Mouse (Mus musculus) midbrain, embryonic 14.5 days (tissue): ENCODE measurements at regions not wholly inside any gene's neighbourhood (a gene's known extent, or its start where the extent isn't known, plus 50 kb on each side); places are given as distances from the start of the nearest gene placed in this dataset.

Experiments
- ATAC-seq: fragments of 200-750 bp; cut with Nextera tagmentation; 2 replicates; pipeline ENCODE4 v1.8.0; 2017; ENCODE audit warnings: moderate number of reproducible peaks, moderate library complexity; ENCODE audit not compliant: low FRiP score, low TSS enrichment
- DNase-seq: peaks from one replicate; pipeline ENCODE4 v3.0.0-alpha.2; 2015
- H3K27ac ChIP-seq: fragments of 300-500 bp; sonication (generic); replicated peaks from 2 replicates; pipeline ENCODE4 v1.5.1; 2014; ENCODE audit warnings: mild to moderate bottlenecking, low read depth, low read length, moderate library complexity
- H3K27me3 ChIP-seq: fragments of 300-500 bp; sonication (generic); 2 replicates; pipeline ENCODE4 v1.6.1; 2014; ENCODE audit warnings: low read length, control low read depth, mixed read lengths; ENCODE audit not compliant: control insufficient read depth, insufficient read depth
- H3K36me3 ChIP-seq: fragments of 300-500 bp; sonication (generic); 2 replicates; pipeline ENCODE4 v1.6.1; 2014; ENCODE audit warnings: low read length, control low read depth; ENCODE audit not compliant: control insufficient read depth, insufficient read depth
- H3K4me1 ChIP-seq: fragments of 300-500 bp; sonication (generic); 2 replicates; pipeline ENCODE4 v1.6.1; 2014; ENCODE audit warnings: mild to moderate bottlenecking, antibody characterized with exemption, low read length, control low read depth; ENCODE audit not compliant: control insufficient read depth, insufficient read depth
- H3K4me2 ChIP-seq: fragments of 300-500 bp; sonication (generic); 2 replicates; pipeline ENCODE4 v1.6.1; 2014; ENCODE audit warnings: mild to moderate bottlenecking, low read length, moderate library complexity
- H3K4me3 ChIP-seq: fragments of 300-500 bp; sonication (generic); replicated peaks from 2 replicates; pipeline ENCODE4 v1.5.1; 2014; ENCODE audit warnings: low read depth, low read length
- H3K9ac ChIP-seq: fragments of 300-500 bp; sonication (generic); replicated peaks from 2 replicates; pipeline ENCODE4 v1.6.1; 2014; ENCODE audit warnings: mild to moderate bottlenecking, low read length, moderate library complexity
- H3K9me3 ChIP-seq: fragments of 300-500 bp; sonication (generic); 2 replicates; pipeline ENCODE4 v1.6.1; 2016; ENCODE audit warnings: low read length, control low read depth, mixed read lengths; ENCODE audit not compliant: control insufficient read depth
- WGBS: fragments of 180-500 bp; shearing (Covaris S2); extraction: QIAGEN DNeasy Blood & Tissue Kit; methylation state at CpG from one replicate; pipeline ENCODE4 v1.1.7; 2014; 5-methylcytosine and 5-hydroxymethylcytosine counted together

GRCm38 (mm10) chr3:52562816-52563215, 294.7 kb downstream of the Foxo1 start:
- DNase-seq, result no peak
- ATAC-seq, result no peak

GRCm38 (mm10) chr3:52559481-52559880, 291.3 kb downstream of the Foxo1 start:
- no peaks in the 10 kb centered on the region for H3K36me3 ChIP-seq
- H3K4me2 ChIP-seq, result no peak overlapping the region
- no peak overlapping the region for H3K9ac ChIP-seq
- H3K9me3 ChIP-seq, result no peaks in the 10 kb centered on the region
- H3K27ac ChIP-seq, result no peak overlapping the region
- WGBS, result 37% methylated on average over 10 of the region's 10 CpGs
- ATAC-seq (no peak), DNase-seq (peak; percentile 34)
- no peaks in the 10 kb centered on the region for H3K27me3 ChIP-seq
- H3K4me1 ChIP-seq, result 0 out of 2 replicates have a peak, but pooled peaks cover 3% of the 10 kb centered on the region
- H3K4me3 ChIP-seq, result no peak overlapping the region

More at GRCm38 (mm10) chr3:52562816-52563215, 294.7 kb downstream of the Foxo1 start:
- Histone ChIP-seq H3K36me3 (no peaks in the 10 kb centered on the region), H3K9ac (no peak overlapping the region), H3K4me2 (no peak overlapping the region), H3K9me3 (no peaks in the 10 kb centered on the region), H3K4me3 (no peak overlapping the region), H3K27ac (no peak overlapping the region), H3K27me3 (no peaks in the 10 kb centered on the region), H3K4me1 (0 out of 2 replicates have a peak, but pooled peaks cover 3% of the 10 kb centered on the region)
- WGBS, result 42% methylated on average over 5 of the region's 5 CpGs

GRCm38 (mm10) chr3:52558765-52559164, 290.6 kb downstream of the Foxo1 start:
- Histone ChIP-seq H3K4me3 (no peak overlapping the region), H3K27ac (no peak overlapping the region), H3K4me1 (0 out of 2 replicates have a peak, but pooled peaks cover 3% of the 10 kb centered on the region), H3K4me2 (no peak overlapping the region), H3K27me3 (no peaks in the 10 kb centered on the region), H3K9me3 (no peaks in the 10 kb centered on the region), H3K36me3 (no peaks in the 10 kb centered on the region), H3K9ac (no peak overlapping the region)
- ATAC-seq (no peak), DNase-seq (peak; percentile 37)
- 65% methylated on average over 6 of the region's 6 CpGs for whole genome bisulfite sequencing

- Histone ChIP-seq H3K4me3 (no peak overlapping the region), H3K4me2 (no peak overlapping the region), H3K9me3 (no peaks in the 10 kb centered on the region), H3K36me3 (no peaks in the 10 kb centered on the region), H3K27me3 (no peaks in the 10 kb centered on the region), H3K27ac (no peak overlapping the region), H3K4me1 (0 out of 2 replicates have a peak, but pooled peaks cover 3% of the 10 kb centered on the region), H3K9ac (no peak overlapping the region)
- DNase-seq (no peak), ATAC-seq (no peak)
- 86% methylated on average over 4 of the region's 4 CpGs for WGBS
Observed at GRCm38 (mm10) chr3:52557296-52557695, 289.2 kb downstream of the Foxo1 start.

- WGBS, result 88% methylated on average over 6 of the region's 6 CpGs
- H3K27ac ChIP-seq, result no peak overlapping the region
- H3K9ac ChIP-seq, result no peak overlapping the region
- no peaks in the 10 kb centered on the region for H3K36me3 ChIP-seq
- 0 out of 2 replicates have a peak, but pooled peaks cover 3% of the 10 kb centered on the region for H3K4me1 ChIP-seq
- no peak overlapping the region for H3K4me3 ChIP-seq
- no peaks in the 10 kb centered on the region for H3K9me3 ChIP-seq
- DNase-seq (no peak), ATAC-seq (no peak)
- H3K4me2 ChIP-seq, result no peak overlapping the region
- no peaks in the 10 kb centered on the region for H3K27me3 ChIP-seq
Observed at GRCm38 (mm10) chr3:52555038-52555437, 286.9 kb downstream of the Foxo1 start.

- Histone ChIP-seq H3K27ac (no peak overlapping the region), H3K4me2 (no peak overlapping the region), H3K9ac (no peak overlapping the region), H3K9me3 (no peaks in the 10 kb centered on the region), H3K27me3 (no peaks in the 10 kb centered on the region), H3K4me1 (0 out of 2 replicates have a peak, but pooled peaks cover 3% of the 10 kb centered on the region), H3K36me3 (no peaks in the 10 kb centered on the region), H3K4me3 (no peak overlapping the region)
- 84% methylated on average over 1 of the region's 1 CpGs for WGBS
- no peak for DNase-seq
- no peak for ATAC-seq
Observed at GRCm38 (mm10) chr3:52554490-52554889, 286.4 kb downstream of the Foxo1 start.

GRCm38 (mm10) chr3:52548201-52548893, 280.2 kb downstream of the Foxo1 start:
- Histone ChIP-seq H3K27me3 (no peaks in the 10 kb centered on the region), H3K9me3 (no peaks in the 10 kb centered on the region), H3K9ac (no peak overlapping the region), H3K36me3 (no peaks in the 10 kb centered on the region), H3K4me3 (no peak overlapping the region), H3K4me2 (no peak overlapping the region), H3K27ac (no peak overlapping the region), H3K4me1 (no peaks in the 10 kb centered on the region)
- WGBS, result 90% methylated on average over 6 of the region's 6 CpGs
- DNase-seq (no peak), ATAC-seq (no peak)

GRCm38 (mm10) chr3:52546035-52546434, 277.9 kb downstream of the Foxo1 start:
- 0 out of 2 replicates have a peak, but pooled peaks cover under 1% of the 10 kb centered on the region for H3K4me1 ChIP-seq
- no peaks in the 10 kb centered on the region for H3K27me3 ChIP-seq
- H3K4me2 ChIP-seq, result no peak overlapping the region
- H3K27ac ChIP-seq, result no peak overlapping the region
- no peaks in the 10 kb centered on the region for H3K9me3 ChIP-seq
- DNase-seq (no peak), ATAC-seq (no peak)
- H3K9ac ChIP-seq, result no peak overlapping the region
- no peak overlapping the region for H3K4me3 ChIP-seq
- WGBS, result 91% methylated on average over 5 of the region's 5 CpGs
- no peaks in the 10 kb centered on the region for H3K36me3 ChIP-seq

GRCm38 (mm10) chr3:52543006-52543405, 274.9 kb downstream of the Foxo1 start:
- Histone ChIP-seq H3K9me3 (no peaks in the 10 kb centered on the region), H3K9ac (no peak overlapping the region), H3K4me3 (no peak overlapping the region), H3K4me2 (no peak overlapping the region), H3K27ac (no peak overlapping the region), H3K27me3 (no peaks in the 10 kb centered on the region), H3K4me1 (0 out of 2 replicates have a peak, but pooled peaks cover 4% of the 10 kb centered on the region), H3K36me3 (no peaks in the 10 kb centered on the region)
- ATAC-seq, result no peak
- 83% methylated on average over 6 of the region's 6 CpGs for WGBS
- no peak for DNase-seq
